Mouse (Mus musculus): ENCODE results near the gene Tmem54. TPM values are rescaled to one million over a fixed set of nuclear protein-coding genes. Genes with fewer than 3 reads are reported as not detected.
A peak's percentile ranks its signal among the peaks of the same experiment; 100 is the strongest.

Gene Tmem54
- total RNA-seq, 1 experiment = 10.0 TPM

GRCm38 (mm10) chr4:129136189-129136578 lies 30.8 kb downstream of the Tmem54 start:
- no peaks in the 10 kb centered on the region for H3K36me3 ChIP-seq (ENCODE audit: control insufficient read depth, insufficient read depth, low read length, poor library complexity, severe bottlenecking)
- in situ Hi-C loops (cut with MboI; ENCODE audit: low sequenced_read_pairs in 2 of 2, unreplicated experiment in 2 of 2) = no loop called here
- H3K27ac ChIP-seq (ENCODE audit: insufficient read depth, low read depth, low read length, poor library complexity, severe bottlenecking) = no peak overlapping the region
- H3K4me1 ChIP-seq (ENCODE audit: control insufficient read depth in 2 of 2, insufficient read depth in 2 of 2, low read length in 2 of 2, poor library complexity in 1 of 2) = peaks cover 0 to 3% of the 10 kb centered on the region in 2 experiments; a peak in 2 of 4 replicates
- no peak overlapping the region for H3K9ac ChIP-seq (ENCODE audit: insufficient read depth, low read depth, low read length, poor library complexity, severe bottlenecking)
- no peak for DNase-seq (ENCODE audit: low read depth, low spot score)
- no peak for TF ChIP-seq CHD2 (IDR thresholded peaks at IDR 0.05; ENCODE audit: low read depth, low read length)
- TF ChIP-seq ZNF384 (IDR thresholded peaks at IDR 0.05; ENCODE audit: low read depth, low read length) = no peak
- TF ChIP-seq HCFC1 (IDR thresholded peaks at IDR 0.05; ENCODE audit: borderline replicate concordance, insufficient read depth, low read length) = no peak
- no peak for TF ChIP-seq MAFK (IDR thresholded peaks at IDR 0.05; ENCODE audit: insufficient read depth, low read depth, low read length)
- no peak for TF ChIP-seq ZC3H11A (IDR thresholded peaks at IDR 0.05; ENCODE audit: borderline replicate concordance, low read depth, low read length)
- no peaks in the 10 kb centered on the region for H3K9me3 ChIP-seq (ENCODE audit: control insufficient read depth, insufficient read depth, low read depth, low read length)
- peak overlapping the region; percentile 64 to 80; a peak in 2 of 4 replicates for H3K4me3 ChIP-seq (ENCODE audit: insufficient read depth in 1 of 2, low read depth in 1 of 2, low read length in 2 of 2, poor library complexity in 1 of 2, severe bottlenecking in 1 of 2)

- TF ChIP-seq MAFK (IDR thresholded peaks at IDR 0.05; ENCODE audit: insufficient read depth, low read depth, low read length) = no peak
- no peak for TF ChIP-seq ZNF384 (IDR thresholded peaks at IDR 0.05; ENCODE audit: low read depth, low read length)
- TF ChIP-seq ZC3H11A (IDR thresholded peaks at IDR 0.05; ENCODE audit: borderline replicate concordance, low read depth, low read length) = no peak
- TF ChIP-seq HCFC1 (IDR thresholded peaks at IDR 0.05; ENCODE audit: borderline replicate concordance, insufficient read depth, low read length) = no peak
- no peak for TF ChIP-seq CHD2 (IDR thresholded peaks at IDR 0.05; ENCODE audit: low read depth, low read length)
- DNase-seq (ENCODE audit: low read depth, low spot score) = no peak
Measured at GRCm38 (mm10) chr4:129136579-129137391, 31.4 kb downstream of the Tmem54 start, which contains the start of gene Fndc5. Gene Fndc5, plus strand, starts transcription at chr4:129136999.

GRCm38 (mm10) chr4:129137392-129138321 lies 32.3 kb downstream of the Tmem54 start:
- Histone ChIP-seq H3K4me3 (ENCODE audit: insufficient read depth in 1 of 2, low read depth in 1 of 2, low read length in 2 of 2, poor library complexity in 1 of 2, severe bottlenecking in 1 of 2) (peak overlapping the region; percentile 69 to 80; a peak in 3 of 4 replicates), H3K36me3 (ENCODE audit: control insufficient read depth, insufficient read depth, low read length, poor library complexity, severe bottlenecking) (no peaks in the 10 kb centered on the region), H3K27ac (ENCODE audit: insufficient read depth, low read depth, low read length, poor library complexity, severe bottlenecking) (no peak overlapping the region), H3K9ac (ENCODE audit: insufficient read depth, low read depth, low read length, poor library complexity, severe bottlenecking) (no peak overlapping the region), H3K4me1 (ENCODE audit: control insufficient read depth in 2 of 2, insufficient read depth in 2 of 2, low read length in 2 of 2, poor library complexity in 1 of 2) (peaks cover 0 to 3% of the 10 kb centered on the region in 2 experiments; a peak in 2 of 4 replicates), H3K9me3 (ENCODE audit: control insufficient read depth, insufficient read depth, low read depth, low read length) (no peaks in the 10 kb centered on the region)
- DNase-seq (ENCODE audit: low read depth, low spot score) = no peak
- no peak for TF ChIP-seq ZNF384 (IDR thresholded peaks at IDR 0.05; ENCODE audit: low read depth, low read length)
- no peak for TF ChIP-seq ZC3H11A (IDR thresholded peaks at IDR 0.05; ENCODE audit: borderline replicate concordance, low read depth, low read length)
- no peak for TF ChIP-seq HCFC1 (IDR thresholded peaks at IDR 0.05; ENCODE audit: borderline replicate concordance, insufficient read depth, low read length)
- no peak for TF ChIP-seq CHD2 (IDR thresholded peaks at IDR 0.05; ENCODE audit: low read depth, low read length)
- no peak for TF ChIP-seq MAFK (IDR thresholded peaks at IDR 0.05; ENCODE audit: insufficient read depth, low read depth, low read length)
- in situ Hi-C loops (cut with MboI; ENCODE audit: low sequenced_read_pairs in 2 of 2, unreplicated experiment in 2 of 2) = no loop called here

More at GRCm38 (mm10) chr4:129136579-129137391, 31.4 kb downstream of the Tmem54 start, which contains the start of gene Fndc5:
- H3K4me3 ChIP-seq (ENCODE audit: insufficient read depth in 1 of 2, low read depth in 1 of 2, low read length in 2 of 2, poor library complexity in 1 of 2, severe bottlenecking in 1 of 2) = peak within 1 kb of the TSS; percentile 69 to 80
- peaks cover 0 to 3% of the 10 kb centered on the region in 2 experiments; a peak in 2 of 4 replicates for H3K4me1 ChIP-seq (ENCODE audit: control insufficient read depth in 2 of 2, insufficient read depth in 2 of 2, low read length in 2 of 2, poor library complexity in 1 of 2)
- in situ Hi-C loops (cut with MboI; ENCODE audit: low sequenced_read_pairs in 2 of 2, unreplicated experiment in 2 of 2) = no loop called here
- H3K27ac ChIP-seq (ENCODE audit: insufficient read depth, low read depth, low read length, poor library complexity, severe bottlenecking) = no peak within 1 kb of the TSS
- peak within 1 kb of the TSS; percentile 67 for H3K9ac ChIP-seq (ENCODE audit: insufficient read depth, low read depth, low read length, poor library complexity, severe bottlenecking)
- no peaks in the 10 kb centered on the region for H3K36me3 ChIP-seq (ENCODE audit: control insufficient read depth, insufficient read depth, low read length, poor library complexity, severe bottlenecking)
- no peaks in the 10 kb centered on the region for H3K9me3 ChIP-seq (ENCODE audit: control insufficient read depth, insufficient read depth, low read depth, low read length)

GRCm38 (mm10) chr4:129139642-129140041 lies 34.3 kb downstream of the Tmem54 start:
- Histone ChIP-seq H3K4me3 (ENCODE audit: insufficient read depth in 1 of 2, low read depth in 1 of 2, low read length in 2 of 2, poor library complexity in 1 of 2, severe bottlenecking in 1 of 2) (no peak overlapping the region), H3K9me3 (ENCODE audit: control insufficient read depth, insufficient read depth, low read depth, low read length) (no peaks in the 10 kb centered on the region), H3K4me1 (ENCODE audit: control insufficient read depth in 2 of 2, insufficient read depth in 2 of 2, low read length in 2 of 2, poor library complexity in 1 of 2) (peaks cover 0 to 3% of the 10 kb centered on the region in 2 experiments; a peak in 2 of 4 replicates), H3K36me3 (ENCODE audit: control insufficient read depth, insufficient read depth, low read length, poor library complexity, severe bottlenecking) (no peaks in the 10 kb centered on the region), H3K27ac (ENCODE audit: insufficient read depth, low read depth, low read length, poor library complexity, severe bottlenecking) (no peak overlapping the region), H3K9ac (ENCODE audit: insufficient read depth, low read depth, low read length, poor library complexity, severe bottlenecking) (no peak overlapping the region)
- in situ Hi-C loops (cut with MboI; ENCODE audit: low sequenced_read_pairs in 2 of 2, unreplicated experiment in 2 of 2) = no loop called here
- DNase-seq (ENCODE audit: low read depth, low spot score) = no peak
- TF ChIP-seq HCFC1 (IDR thresholded peaks at IDR 0.05; ENCODE audit: borderline replicate concordance, insufficient read depth, low read length) = no peak
- no peak for TF ChIP-seq ZNF384 (IDR thresholded peaks at IDR 0.05; ENCODE audit: low read depth, low read length)
- no peak for TF ChIP-seq ZC3H11A (IDR thresholded peaks at IDR 0.05; ENCODE audit: borderline replicate concordance, low read depth, low read length)
- TF ChIP-seq MAFK (IDR thresholded peaks at IDR 0.05; ENCODE audit: insufficient read depth, low read depth, low read length) = no peak
- TF ChIP-seq CHD2 (IDR thresholded peaks at IDR 0.05; ENCODE audit: low read depth, low read length) = no peak
